Mouse (Mus musculus): ENCODE measurements around the gene Fkbp7. TPM values are rescaled to one million over a fixed set of nuclear protein-coding genes. Genes with fewer than 3 reads are reported as not detected.

The Fkbp7 gene
- 1 to 10 TPM; 4.4 to 5.6 TPM for total RNA-seq (2021)

- DNase-seq (ENCODE audit: low spot score in 2 of 2): peak; percentile 84 to 90
- intact Hi-C loops (cut with DNase I): loop anchor here (1.0 kb wide), 1 partner anchor 25 kb away; the partner anchor contains the start of genes Pjvk and Prkra
These were observed at the start of gene Fkbp7 for GRCm38 (mm10) chr2:76672966-76673392. Gene Fkbp7, minus strand, starts transcription at chr2:76673116.

GRCm38 (mm10) chr2:76719650-76720049 is 46.7 kb upstream of the Fkbp7 start:
- DNase-seq (ENCODE audit: low spot score in 2 of 2): no peak
- intact Hi-C loops (cut with DNase I): no loop called here

- intact Hi-C loops (cut with DNase I): no loop called here
- no peak for DNase-seq (ENCODE audit: low spot score in 2 of 2)
These were observed 42.1 kb upstream of the Fkbp7 start for GRCm38 (mm10) chr2:76714984-76715383.

GRCm38 (mm10) chr2:76708512-76708911 is 35.6 kb upstream of the Fkbp7 start:
- intact Hi-C loops (cut with DNase I): no loop called here
- DNase-seq (ENCODE audit: low spot score in 2 of 2): no peak

GRCm38 (mm10) chr2:76705655-76706054 is 32.7 kb upstream of the Fkbp7 start:
- intact Hi-C loops (cut with DNase I): no loop called here
- DNase-seq (ENCODE audit: low spot score in 2 of 2): no peak

- no peak for DNase-seq (ENCODE audit: low spot score in 2 of 2)
- intact Hi-C loops (cut with DNase I): no loop called here
These were observed 29.8 kb upstream of the Fkbp7 start for GRCm38 (mm10) chr2:76702751-76703150.

GRCm38 (mm10) chr2:76702188-76702587 is 29.3 kb upstream of the Fkbp7 start:
- intact Hi-C loops (cut with DNase I): no loop called here
- no peak for DNase-seq (ENCODE audit: low spot score in 2 of 2)

- no peak for DNase-seq (ENCODE audit: low spot score in 2 of 2)
- intact Hi-C loops (cut with DNase I): no loop called here
These were observed 22.4 kb upstream of the Fkbp7 start for GRCm38 (mm10) chr2:76695290-76695689.

GRCm38 (mm10) chr2:76693765-76694164 is 20.8 kb upstream of the Fkbp7 start:
- intact Hi-C loops (cut with DNase I): no loop called here
- no peak for DNase-seq (ENCODE audit: low spot score in 2 of 2)

GRCm38 (mm10) chr2:76690436-76691204 is 17.7 kb upstream of the Fkbp7 start:
- intact Hi-C loops (cut with DNase I): no loop called here
- no peak for DNase-seq (ENCODE audit: low spot score in 2 of 2)

GRCm38 (mm10) chr2:76688162-76688561 is 15.2 kb upstream of the Fkbp7 start:
- intact Hi-C loops (cut with DNase I): no loop called here
- DNase-seq (ENCODE audit: low spot score in 2 of 2): no peak

GRCm38 (mm10) chr2:76687608-76688007 is 14.7 kb upstream of the Fkbp7 start:
- no peak for DNase-seq (ENCODE audit: low spot score in 2 of 2)
- intact Hi-C loops (cut with DNase I): no loop called here

- intact Hi-C loops (cut with DNase I): no loop called here
- DNase-seq (ENCODE audit: low spot score in 2 of 2): peak in 1 of 2 experiments; percentile 39
These were observed 14.1 kb upstream of the Fkbp7 start for GRCm38 (mm10) chr2:76686986-76687385.

- no peak for DNase-seq (ENCODE audit: low spot score in 2 of 2)
- intact Hi-C loops (cut with DNase I): no loop called here
These were observed 9.4 kb upstream of the Fkbp7 start for GRCm38 (mm10) chr2:76682301-76682700.

GRCm38 (mm10) chr2:76676401-76677226 is 3.7 kb upstream of the Fkbp7 start:
- DNase-seq (ENCODE audit: low spot score in 2 of 2): no peak
- intact Hi-C loops (cut with DNase I): no loop called here

GRCm38 (mm10) chr2:76675949-76676348 is 3.0 kb upstream of the Fkbp7 start:
- intact Hi-C loops (cut with DNase I): no loop called here
- DNase-seq (ENCODE audit: low spot score in 2 of 2): no peak

- no peak for DNase-seq (ENCODE audit: low spot score in 2 of 2)
- intact Hi-C loops (cut with DNase I): no loop called here
These were observed 2.5 kb upstream of the Fkbp7 start for GRCm38 (mm10) chr2:76675451-76675850.

GRCm38 (mm10) chr2:76674725-76675427 is 2.0 kb upstream of the Fkbp7 start, which contains the start of gene Plekha3:
Gene Plekha3, plus strand, starts transcription at chr2:76675281.
- DNase-seq (ENCODE audit: low spot score in 2 of 2): peak; percentile 86 to 88
- intact Hi-C loops (cut with DNase I): no loop called here

GRCm38 (mm10) chr2:76673472-76674081 is 661 bp upstream of the Fkbp7 start:
- intact Hi-C loops (cut with DNase I): no loop called here
- peak in 1 of 2 experiments; percentile 24 for DNase-seq (ENCODE audit: low spot score in 2 of 2)

Data from left cerebral cortex, postnatal 25 days (tissue).